Mouse (Mus musculus): ENCODE measurements at regions not wholly inside any gene's neighbourhood (a gene's known extent, or its start where the extent isn't known, plus 50 kb on each side); places are given as distances from the start of the nearest gene placed in this dataset.
A peak's percentile ranks its signal among the peaks of the same experiment; 100 is the strongest.
"Not testable (repeated sequence)": the region's sequence is repeated elsewhere in the genome, so short reads cannot be mapped to it uniquely, and the experiment has no call there.

GRCm38 (mm10) chr1:16904690-16905089 lies 811.6 kb upstream of the 4930444P10Rik start:
- DNase-seq = no peak

DNA sequence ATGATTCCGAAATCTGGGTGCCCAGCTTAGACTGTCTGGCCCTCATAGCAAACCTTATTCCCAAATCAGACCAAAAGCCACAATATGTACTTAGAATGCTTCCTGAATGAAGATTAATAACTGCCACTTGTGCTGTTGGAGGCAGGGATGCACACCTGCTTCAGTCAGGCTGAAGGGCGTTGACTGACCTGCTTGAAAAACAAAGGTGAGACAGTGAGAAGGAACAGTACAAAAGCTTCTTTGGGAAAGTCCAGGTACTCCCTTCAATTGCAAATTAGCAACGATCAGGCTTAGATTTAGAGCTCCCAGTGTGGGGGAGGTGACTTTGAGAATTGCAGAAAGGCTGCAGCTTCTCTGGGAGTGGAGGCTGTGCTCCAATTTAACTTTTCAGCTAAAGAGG lies 775.3 kb upstream of the 4930444P10Rik start:
- not testable (repeated sequence) for DNase-seq

DNA sequence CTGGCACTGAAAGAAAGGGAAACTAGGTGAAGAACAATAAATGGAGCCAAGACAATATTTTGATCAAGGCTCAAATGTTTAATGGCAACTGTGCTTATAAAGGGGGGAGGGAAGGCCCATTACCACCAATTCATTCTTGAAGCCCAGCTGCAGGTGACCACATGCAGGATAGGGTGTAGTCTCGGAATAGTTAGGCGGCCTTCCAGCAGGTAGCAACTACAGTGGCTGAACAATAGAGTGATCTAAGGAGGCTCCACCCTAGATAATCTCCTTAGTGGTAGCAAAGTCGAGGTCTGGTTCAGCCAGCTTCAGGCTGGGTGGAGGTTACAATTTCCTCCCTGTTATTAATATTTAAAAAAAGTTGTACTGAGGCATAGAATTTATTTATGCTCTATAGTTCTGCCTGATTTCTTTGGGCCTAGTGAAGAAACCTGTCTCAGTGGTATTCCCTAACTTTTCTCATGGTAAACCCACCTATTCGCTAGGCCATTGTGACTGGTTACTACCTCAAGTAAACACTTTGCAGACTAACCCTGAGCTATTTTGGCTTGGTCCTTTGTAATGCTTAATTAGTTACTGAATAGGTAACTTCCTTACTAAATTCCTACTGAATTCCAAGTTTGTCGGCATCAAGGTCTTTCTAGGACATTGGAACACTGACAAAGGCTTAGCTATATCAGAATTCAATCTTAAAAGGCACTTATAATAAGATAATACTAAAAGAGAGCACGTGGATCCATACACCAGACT lies 774.1 kb upstream of the 4930444P10Rik start:
- not testable (repeated sequence) for DNase-seq

DNA sequence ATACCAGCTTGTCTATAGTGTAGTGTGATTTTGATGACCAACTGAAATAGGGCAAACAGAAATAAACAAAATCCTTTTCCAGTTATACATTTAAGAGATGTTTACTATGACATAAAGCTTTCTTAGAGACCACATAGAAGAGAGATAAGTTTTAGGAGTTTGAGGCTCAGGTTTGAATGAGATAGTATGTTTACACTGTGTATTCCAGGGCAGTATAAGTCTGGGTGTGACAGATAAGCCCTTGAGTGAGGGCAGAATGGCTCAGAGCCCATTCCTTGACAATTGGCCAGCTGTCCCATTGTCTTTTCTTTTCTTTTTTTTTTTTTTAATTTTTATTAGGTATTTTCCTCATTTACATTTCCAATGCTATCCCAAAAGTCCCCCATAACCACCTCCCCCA lies 744.0 kb upstream of the 4930444P10Rik start:
- DNase-seq = no peak

DNA sequence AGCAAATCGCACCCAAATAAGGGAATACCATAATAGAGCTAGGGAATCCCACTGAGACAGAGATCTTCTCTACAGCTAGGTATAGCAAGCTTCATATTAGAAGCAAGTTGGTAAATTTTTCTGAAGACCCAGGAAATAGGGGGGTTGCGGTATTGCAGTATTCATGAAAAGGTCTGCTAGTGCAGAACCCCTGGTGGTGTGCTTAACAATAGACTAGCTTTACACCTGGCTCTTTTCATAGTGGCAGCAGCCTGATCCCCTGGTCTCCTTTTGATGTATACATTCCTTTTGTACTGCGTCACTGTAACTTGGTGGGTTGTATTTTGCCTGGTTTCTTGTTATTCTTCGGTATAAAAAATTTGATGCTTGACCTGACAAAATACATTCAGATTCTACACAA lies 731.6 kb upstream of the 4930444P10Rik start:
- not testable (repeated sequence) for DNase-seq

DNA sequence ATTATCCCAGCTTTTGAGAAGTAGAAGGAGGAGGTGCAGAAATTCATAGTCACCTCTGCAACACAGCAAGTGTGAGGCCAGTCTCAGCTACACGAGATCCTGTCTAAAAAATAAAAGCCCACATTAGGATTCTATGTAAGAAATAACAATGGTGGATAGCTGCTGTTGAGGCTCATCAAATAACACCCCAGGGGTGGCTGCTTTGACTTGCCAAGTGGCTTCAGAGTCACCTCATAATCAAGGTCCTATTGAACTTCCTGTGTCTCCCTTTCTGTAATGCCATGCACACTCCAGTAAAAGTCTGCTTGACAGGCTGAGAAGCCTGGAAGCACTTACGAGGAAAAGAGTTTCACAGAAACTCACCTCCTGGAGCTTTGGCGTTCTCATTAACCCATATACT lies 730.9 kb upstream of the 4930444P10Rik start:
- no peak for DNase-seq

GRCm38 (mm10) chr1:16821186-16821585 lies 728.1 kb upstream of the 4930444P10Rik start:
- DNase-seq = no peak

GRCm38 (mm10) chr1:16816572-16816971 lies 723.4 kb upstream of the 4930444P10Rik start:
- DNase-seq = peak; percentile 85

DNA sequence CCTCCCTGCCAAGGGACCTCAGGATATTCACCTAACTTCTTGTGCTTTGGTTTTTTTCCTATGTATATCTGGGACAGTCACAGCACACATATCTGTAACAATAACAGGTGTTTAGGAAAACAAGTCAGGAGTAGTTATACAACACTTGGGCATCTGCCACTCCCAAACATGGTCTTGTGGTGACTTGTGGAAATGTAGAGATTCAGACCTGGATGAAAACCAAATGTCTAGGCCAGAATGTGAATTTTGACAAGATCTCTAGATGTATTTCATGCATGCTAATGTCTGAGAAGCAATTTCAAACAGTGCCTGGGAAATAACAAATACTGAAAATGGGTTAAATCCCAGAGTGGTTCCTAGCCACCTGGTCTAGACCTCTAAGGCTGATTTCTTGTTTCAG lies 722.6 kb upstream of the 4930444P10Rik start:
- DNase-seq = no peak

DNA sequence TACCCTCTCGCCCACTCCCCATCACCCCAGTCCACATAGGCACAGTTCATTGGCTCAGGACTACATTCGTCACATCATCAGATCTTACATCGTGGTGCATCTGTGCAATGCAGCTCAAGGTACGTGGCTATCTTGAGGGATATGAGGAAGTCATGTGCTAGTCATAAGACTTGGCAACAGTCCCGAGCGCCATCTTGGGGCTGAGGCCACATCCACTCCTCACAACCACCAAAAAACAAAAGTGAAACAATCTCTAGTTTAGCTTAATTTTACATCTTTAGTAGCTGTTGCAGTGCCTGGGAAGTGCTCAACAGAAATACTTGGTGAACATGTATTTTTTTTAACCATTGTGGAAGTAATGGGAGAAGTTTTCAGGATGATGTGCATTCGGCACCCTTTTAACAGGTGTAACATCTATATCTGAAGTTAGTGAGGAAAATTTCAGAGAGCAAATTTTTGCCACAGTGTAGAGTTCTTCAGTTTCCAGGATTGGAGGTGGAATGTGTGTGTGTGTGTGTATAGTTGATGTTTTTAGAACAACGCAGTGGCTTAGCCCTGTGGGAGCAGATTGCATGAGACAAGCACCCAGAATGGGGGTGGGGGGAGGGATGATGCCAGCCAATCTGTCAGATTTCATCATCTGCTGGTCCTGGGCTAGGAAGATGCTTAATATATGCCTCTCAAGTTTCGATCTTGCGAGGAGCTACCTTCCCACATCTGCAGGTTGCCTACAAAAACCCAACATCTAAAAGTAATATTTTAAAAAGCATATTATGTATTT lies 716.4 kb upstream of the 4930444P10Rik start:
- DNase-seq = peak; percentile 55

DNA sequence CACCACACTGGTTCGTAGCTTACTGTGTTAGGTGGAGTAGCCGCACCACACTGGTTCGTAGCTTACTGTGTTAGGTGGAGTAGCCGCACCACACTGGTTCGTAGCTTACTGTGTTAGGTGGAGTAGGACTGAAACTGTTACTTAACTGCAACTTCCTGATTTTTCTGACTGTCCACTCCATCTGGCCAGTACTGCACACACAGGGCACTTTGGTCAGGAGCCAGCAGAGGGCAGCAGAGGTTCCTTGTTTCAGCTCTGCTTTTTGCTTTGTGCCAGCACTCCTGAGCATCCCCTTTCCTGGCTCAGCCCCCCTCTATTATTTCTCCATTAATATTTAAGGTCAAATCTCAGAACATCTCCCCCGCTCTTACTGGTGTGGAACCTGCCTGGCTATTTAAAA lies 705.2 kb upstream of the 4930444P10Rik start:
- peak; percentile 81 for DNase-seq

DNA sequence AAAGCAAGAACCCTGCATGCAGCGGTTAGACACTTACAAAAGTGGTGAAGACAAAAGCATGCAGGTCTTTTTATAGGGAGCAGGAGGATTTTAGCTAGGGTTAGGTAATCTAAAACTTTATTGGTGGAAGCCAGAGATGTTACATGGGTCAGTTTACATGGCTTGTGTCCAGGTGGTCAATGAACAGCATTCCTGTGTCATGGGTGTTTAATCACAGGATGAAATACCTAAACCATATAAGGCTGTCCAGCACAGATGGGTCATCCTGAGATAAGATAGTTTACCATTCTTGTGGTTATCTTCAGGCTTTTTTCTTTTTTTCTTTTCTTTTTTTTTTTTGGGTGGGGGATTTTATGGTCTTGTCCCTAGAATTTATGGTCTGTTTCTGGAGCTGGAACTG lies 703.3 kb upstream of the 4930444P10Rik start:
- no peak for DNase-seq

- no peak for DNase-seq
Observed at GRCm38 (mm10) chr1:16790733-16791309, 697.7 kb upstream of the 4930444P10Rik start.

DNA sequence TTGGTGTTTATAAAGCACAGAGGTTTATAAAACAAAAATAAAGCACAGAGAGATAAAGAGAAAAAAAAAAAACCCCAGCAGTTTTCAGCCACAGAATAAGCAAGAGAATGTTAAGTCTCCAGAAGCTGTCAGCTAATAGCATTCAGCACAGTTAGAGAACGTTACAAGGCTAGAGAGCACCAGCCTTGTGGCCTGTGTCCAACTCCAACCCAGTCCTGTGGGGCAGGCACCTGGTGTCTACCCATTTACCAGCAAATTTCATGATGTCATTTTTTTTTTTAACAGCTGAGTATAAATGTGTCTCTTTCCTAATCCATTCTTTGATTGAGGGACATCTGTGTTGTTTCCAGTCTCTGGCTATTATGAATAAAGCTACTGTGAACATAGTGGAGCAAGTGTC lies 686.7 kb upstream of the 4930444P10Rik start:
- DNase-seq = no peak

DNA sequence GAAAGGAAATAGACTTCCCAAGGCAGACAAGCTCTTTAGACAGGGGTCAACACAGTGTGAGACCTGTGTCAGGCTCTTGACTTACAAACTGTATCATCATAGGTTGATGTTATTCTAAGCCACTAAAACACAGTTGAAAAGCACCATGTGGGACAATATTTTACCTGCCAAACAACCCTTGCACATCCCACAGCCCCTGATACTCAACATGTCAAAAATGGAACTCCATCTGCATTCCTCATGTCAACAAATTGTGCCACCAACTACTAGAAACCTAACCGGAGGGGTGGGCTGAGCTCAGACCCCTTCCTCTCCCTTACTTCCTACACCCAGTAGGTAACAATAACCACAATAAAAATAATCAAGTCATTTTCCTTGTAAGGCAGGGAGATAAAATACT lies 667.8 kb upstream of the 4930444P10Rik start:
- DNase-seq = peak; percentile 27
